Mouse (Mus musculus): Measurements from ENCODE around the gene Ncaph. TPM values are rescaled to one million over a fixed set of nuclear protein-coding genes. Genes with fewer than 3 reads are reported as not detected.
"Not testable (repeated sequence)": the region's sequence is repeated elsewhere in the genome, so short reads cannot be mapped to it uniquely, and the experiment has no call there.

Gene Ncaph
- 74.9 and 77.1 TPM in 2 replicates for polyA plus RNA-seq (2015; fragmentation: Nextera tagmentation; extraction: Ambion mirVana)

GRCm38 (mm10) chr2:127133621-127134461 lies at the start of gene Ncaph:
TSS of gene Ncaph (minus strand) at chr2:127133954.
- 1% methylated on average over 57 of the region's 57 CpGs for WGBS
- Histone ChIP-seq H3K4me1 (peaks cover 54% of the 10 kb centered on the region), H3K36me3 (ENCODE audit: poor library complexity, severe bottlenecking) (peaks cover 6% of the 10 kb centered on the region; the same call in 1 of the 2 replicates), H3K9me3 (replicated peaks) (no peaks in the 10 kb centered on the region), H3K4me3 (peak within 1 kb of the TSS; percentile 63), H3K4me2 (peak within 1 kb of the TSS; percentile 63), H3K9ac (peak within 1 kb of the TSS; percentile 73), H3K27me3 (no peaks in the 10 kb centered on the region), H3K27ac (peak within 1 kb of the TSS; percentile 68)
- ATAC-seq = peak; percentile 89

- peak; percentile 100 for ATAC-seq
- no peaks in the 10 kb centered on the region for H3K27me3 ChIP-seq
- WGBS = 2% methylated on average over 17 of the region's 17 CpGs
Measured at GRCm38 (mm10) chr2:127182598-127183381, 49.0 kb upstream of the Ncaph start.

GRCm38 (mm10) chr2:127166261-127166660 lies 32.5 kb upstream of the Ncaph start:
- not testable (repeated sequence) for H3K27me3 ChIP-seq; H3K4me1 ChIP-seq; H3K9me3 ChIP-seq (replicated peaks); H3K4me3 ChIP-seq; H3K27ac ChIP-seq; ATAC-seq; H3K4me2 ChIP-seq; H3K9ac ChIP-seq; H3K36me3 ChIP-seq (ENCODE audit: poor library complexity, severe bottlenecking)
- WGBS = 8% methylated on average over 1 of the region's 1 CpGs

More at GRCm38 (mm10) chr2:127182598-127183381, 49.0 kb upstream of the Ncaph start:
- peak overlapping the region; percentile 78 for H3K9ac ChIP-seq
- peak overlapping the region; percentile 53 for H3K4me3 ChIP-seq
- H3K4me1 ChIP-seq = peaks cover 12% of the 10 kb centered on the region
- H3K36me3 ChIP-seq (ENCODE audit: poor library complexity, severe bottlenecking) = no peaks in the 10 kb centered on the region
- peak overlapping the region; percentile 94 for H3K27ac ChIP-seq
- H3K4me2 ChIP-seq = peak overlapping the region; percentile 74
- no peaks in the 10 kb centered on the region for H3K9me3 ChIP-seq (replicated peaks)

- H3K4me2 ChIP-seq = no peak overlapping the region
- H3K9me3 ChIP-seq (replicated peaks) = no peaks in the 10 kb centered on the region
- 67% methylated on average over 4 of the region's 4 CpGs for WGBS
- no peak overlapping the region for H3K27ac ChIP-seq
- H3K4me3 ChIP-seq = no peak overlapping the region
- no peak for ATAC-seq
- H3K27me3 ChIP-seq = peaks cover 9% of the 10 kb centered on the region
- H3K36me3 ChIP-seq (ENCODE audit: poor library complexity, severe bottlenecking) = no peaks in the 10 kb centered on the region
- no peak overlapping the region for H3K9ac ChIP-seq
- H3K4me1 ChIP-seq = no peaks in the 10 kb centered on the region
Measured at GRCm38 (mm10) chr2:127165675-127166074, 31.9 kb upstream of the Ncaph start.

GRCm38 (mm10) chr2:127145699-127146098 lies 11.9 kb upstream of the Ncaph start:
- Histone ChIP-seq H3K4me2 (no peak overlapping the region), H3K4me3 (no peak overlapping the region), H3K27ac (no peak overlapping the region), H3K9me3 (replicated peaks) (0 out of 2 replicates have a peak, but pooled peaks cover 3% of the 10 kb centered on the region), H3K4me1 (peaks cover 21% of the 10 kb centered on the region), H3K27me3 (no peaks in the 10 kb centered on the region), H3K36me3 (ENCODE audit: poor library complexity, severe bottlenecking) (peaks cover 7% of the 10 kb centered on the region), H3K9ac (no peak overlapping the region)
- no peak for ATAC-seq
- 85% methylated on average over 3 of the region's 3 CpGs for WGBS

GRCm38 (mm10) chr2:127143158-127144063 lies 9.7 kb upstream of the Ncaph start, which contains the start of gene Itpripl1:
TSS of gene Itpripl1 (minus strand) at chr2:127143442.
- Histone ChIP-seq H3K9ac (peak within 1 kb of the TSS; percentile 74), H3K4me3 (peak within 1 kb of the TSS; percentile 63), H3K4me1 (peaks cover 21% of the 10 kb centered on the region), H3K4me2 (peak within 1 kb of the TSS; percentile 83), H3K9me3 (replicated peaks) (0 out of 2 replicates have a peak, but pooled peaks cover 3% of the 10 kb centered on the region), H3K36me3 (ENCODE audit: poor library complexity, severe bottlenecking) (peaks cover 23% of the 10 kb centered on the region), H3K27ac (no peak within 1 kb of the TSS), H3K27me3 (no peaks in the 10 kb centered on the region)
- 3% methylated on average over 31 of the region's 31 CpGs for WGBS
- ATAC-seq = peak; percentile 94

GRCm38 (mm10) chr2:127142577-127143157 lies 8.9 kb upstream of the Ncaph start:
- Histone ChIP-seq H3K27me3 (no peaks in the 10 kb centered on the region), H3K4me3 (peak overlapping the region; percentile 63), H3K4me2 (peak overlapping the region; percentile 83), H3K9me3 (replicated peaks) (0 out of 2 replicates have a peak, but pooled peaks cover 3% of the 10 kb centered on the region), H3K4me1 (peaks cover 27% of the 10 kb centered on the region), H3K27ac (no peak overlapping the region), H3K9ac (peak overlapping the region; percentile 74), H3K36me3 (ENCODE audit: poor library complexity, severe bottlenecking) (peaks cover 23% of the 10 kb centered on the region)
- WGBS = 14% methylated on average over 6 of the region's 6 CpGs
- ATAC-seq = 0 out of 2 replicates have a peak, but pooled peaks have one; percentile 17

- Histone ChIP-seq H3K4me1 (peaks cover 33% of the 10 kb centered on the region), H3K27ac (no peak overlapping the region), H3K4me3 (peak overlapping the region; percentile 63), H3K36me3 (ENCODE audit: poor library complexity, severe bottlenecking) (peaks cover 23% of the 10 kb centered on the region), H3K27me3 (no peaks in the 10 kb centered on the region), H3K9me3 (replicated peaks) (0 out of 2 replicates have a peak, but pooled peaks cover 3% of the 10 kb centered on the region), H3K9ac (peak overlapping the region; percentile 74; the same call in 1 of the 2 replicates), H3K4me2 (peak overlapping the region; percentile 83)
- ATAC-seq = no peak
- WGBS = 92% methylated on average over 10 of the region's 10 CpGs
Measured at GRCm38 (mm10) chr2:127142031-127142430, 8.3 kb upstream of the Ncaph start.

- Histone ChIP-seq H3K4me2 (no peak overlapping the region), H3K27me3 (no peaks in the 10 kb centered on the region), H3K27ac (no peak overlapping the region), H3K9ac (no peak overlapping the region), H3K9me3 (replicated peaks) (0 out of 2 replicates have a peak, but pooled peaks cover 3% of the 10 kb centered on the region), H3K4me3 (no peak overlapping the region), H3K36me3 (ENCODE audit: poor library complexity, severe bottlenecking) (peaks cover 23% of the 10 kb centered on the region), H3K4me1 (peaks cover 43% of the 10 kb centered on the region)
- no peak for ATAC-seq
- 95% methylated on average over 7 of the region's 7 CpGs for WGBS
Measured at GRCm38 (mm10) chr2:127140011-127140410, 6.3 kb upstream of the Ncaph start.

GRCm38 (mm10) chr2:127139605-127140004 lies 5.9 kb upstream of the Ncaph start:
- Histone ChIP-seq H3K9me3 (replicated peaks) (0 out of 2 replicates have a peak, but pooled peaks cover 3% of the 10 kb centered on the region), H3K9ac (no peak overlapping the region), H3K27me3 (no peaks in the 10 kb centered on the region), H3K4me3 (no peak overlapping the region), H3K36me3 (ENCODE audit: poor library complexity, severe bottlenecking) (peaks cover 23% of the 10 kb centered on the region), H3K4me1 (peaks cover 45% of the 10 kb centered on the region), H3K4me2 (no peak overlapping the region), H3K27ac (no peak overlapping the region)
- no peak for ATAC-seq
- 95% methylated on average over 1 of the region's 1 CpGs for WGBS

GRCm38 (mm10) chr2:127139094-127139493 lies 5.3 kb upstream of the Ncaph start:
- H3K27me3 ChIP-seq = no peaks in the 10 kb centered on the region
- H3K27ac ChIP-seq = no peak overlapping the region
- H3K4me3 ChIP-seq = no peak overlapping the region
- peaks cover 23% of the 10 kb centered on the region for H3K36me3 ChIP-seq (ENCODE audit: poor library complexity, severe bottlenecking)
- no peak overlapping the region for H3K4me2 ChIP-seq
- 0 out of 2 replicates have a peak, but pooled peaks cover 3% of the 10 kb centered on the region for H3K9me3 ChIP-seq (replicated peaks)
- ATAC-seq = no peak
- no peak overlapping the region for H3K9ac ChIP-seq
- H3K4me1 ChIP-seq = peaks cover 50% of the 10 kb centered on the region
- 91% methylated on average over 8 of the region's 8 CpGs for WGBS

Measured in forebrain, embryonic 13.5 days (tissue).